Mouse (Mus musculus): ENCODE measurements around the gene S1pr4.

DNA sequence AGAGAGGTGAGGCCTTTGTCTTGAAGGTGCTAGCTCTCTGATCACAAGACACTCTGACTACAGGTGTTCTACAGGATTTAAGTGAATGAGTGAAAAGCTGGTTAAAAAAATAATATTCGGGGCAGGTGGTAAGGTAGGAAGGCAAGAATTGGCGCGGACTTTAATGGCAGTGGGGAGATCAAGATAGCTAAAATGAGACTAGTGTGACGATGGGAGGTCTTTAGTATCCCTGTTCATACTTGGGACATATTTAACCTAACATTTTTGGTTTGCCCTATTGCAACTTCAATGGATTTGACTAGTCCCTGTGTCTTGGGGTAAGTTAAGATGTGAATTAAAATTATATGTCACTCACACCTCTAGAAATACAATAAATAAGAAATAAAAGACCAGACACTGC lies 3.0 kb downstream of the S1pr4 start:
- TF ChIP-seq CTCF (IDR thresholded peaks at IDR 0.05; ENCODE audit: extremely low read depth, insufficient read length, insufficient replicate concordance, low read depth, low read length) (no peak), POLR2A (IDR thresholded peaks at IDR 0.05; ENCODE audit: low read depth, low read length) (no peak)
